Mouse (Mus musculus) lung, adult 2 months (tissue): Measurements from ENCODE around the gene Rad51d.

Source experiments
- CTCF ChIP-seq: fragments of 200-500 bp; IDR thresholded peaks from 2 replicates; pipeline ENCODE4 v1.5.1; 2011; ENCODE audit warnings: mild to moderate bottlenecking, low read length, control low read depth; ENCODE audit not compliant: insufficient read depth
- POLR2A ChIP-seq: fragments of 200-500 bp; IDR thresholded peaks from 2 replicates; pipeline ENCODE4 v1.6.1; 2011; ENCODE audit warnings: low read depth, mild to moderate bottlenecking, control low read depth, low read length, borderline replicate concordance; ENCODE audit errors: extremely low read depth

GRCm38 (mm10) chr11:82846079-82846436, 44.4 kb downstream of the Rad51d start:
- no peak for TF ChIP-seq CTCF
- TF ChIP-seq POLR2A, result no peak
